Mouse (Mus musculus) myocyte (in vitro differentiated cells): Measurements from ENCODE around the gene Arl10. TPM values are rescaled to one million over a fixed set of nuclear protein-coding genes. Genes with fewer than 3 reads are reported as not detected.

Source experiments
- H3K27me3 ChIP-seq: one replicate; pipeline ENCODE4 v1.6.1; 2011; ENCODE audit not compliant: control insufficient read depth, insufficient read depth, insufficient read length
- H3K36me3 ChIP-seq: one replicate; pipeline ENCODE4 v1.6.1; 2011; ENCODE audit not compliant: control insufficient read depth, insufficient read depth
- H3K4me2 ChIP-seq: one replicate; pipeline ENCODE4 v1.6.1; 2011; ENCODE audit warnings: low read depth, control low read depth
- H3K4me3 ChIP-seq: one replicate; pipeline ENCODE4 v1.5.1; 2011; ENCODE audit warnings: mild to moderate bottlenecking, control low read depth, moderate library complexity
- H3K79me2 ChIP-seq: one replicate; pipeline ENCODE4 v1.6.1; 2011; ENCODE audit not compliant: control insufficient read depth, insufficient read depth
- H3ac ChIP-seq: one replicate; pipeline ENCODE4 v1.6.1; 2011; ENCODE audit not compliant: control insufficient read depth, insufficient read length
- CEBPB ChIP-seq: IDR thresholded peaks from 2 replicates; pipeline ENCODE4 v1.6.1; 2011; ENCODE audit warnings: mild to moderate bottlenecking, moderate library complexity; ENCODE audit not compliant: poor library complexity, insufficient read depth, severe bottlenecking
- E2F4 ChIP-seq: IDR thresholded peaks from one replicate; pipeline ENCODE4 v1.6.1; 2011; ENCODE audit warnings: mild to moderate bottlenecking, control low read depth, moderate library complexity; ENCODE audit not compliant: insufficient read depth
- MAX ChIP-seq: IDR thresholded peaks from one replicate; pipeline ENCODE4 v1.6.1; 2011; ENCODE audit warnings: low read depth, mild to moderate bottlenecking, control low read depth
- MYOD1 ChIP-seq, 3 experiments: IDR thresholded peaks; one replicate each; pipeline ENCODE4 v1.6.1; 2011; ENCODE audit warnings: control low read depth in 2 of 3, low read depth in 2 of 3, mild to moderate bottlenecking in 2 of 3, moderate library complexity in 1 of 3; ENCODE audit not compliant: insufficient read length in 2 of 3, control insufficient read depth in 1 of 3
- MYOG ChIP-seq, 3 experiments: IDR thresholded peaks; one replicate each; pipeline ENCODE4 v1.6.1; 2011; ENCODE audit warnings: control low read depth in 2 of 3, low read depth in 2 of 3, mild to moderate bottlenecking in 2 of 3; ENCODE audit not compliant: insufficient read length in 2 of 3, control insufficient read depth in 1 of 3, insufficient read depth in 1 of 3
- POLR2A ChIP-seq: IDR thresholded peaks from one replicate; pipeline ENCODE4 v1.6.1; 2011; ENCODE audit warnings: low read depth, mild to moderate bottlenecking, control low read depth, moderate library complexity; ENCODE audit not compliant: insufficient read length
- POLR2AphosphoS2 ChIP-seq: IDR thresholded peaks from one replicate; pipeline ENCODE4 v1.6.1; 2011; ENCODE audit warnings: low read depth, control low read depth; ENCODE audit not compliant: insufficient read length
- REST ChIP-seq: IDR thresholded peaks from one replicate; pipeline ENCODE4 v1.6.1; 2011; ENCODE audit warnings: mild to moderate bottlenecking, control low read depth, moderate library complexity; ENCODE audit not compliant: insufficient read depth, insufficient read length
- SRF ChIP-seq: IDR thresholded peaks from one replicate; pipeline ENCODE4 v1.6.1; 2011; ENCODE audit warnings: low read depth; ENCODE audit not compliant: control insufficient read depth, insufficient read length
- TCF12 ChIP-seq: IDR thresholded peaks from one replicate; pipeline ENCODE4 v1.6.1; 2011; ENCODE audit warnings: mild to moderate bottlenecking, control low read depth; ENCODE audit not compliant: poor library complexity, insufficient read depth, severe bottlenecking
- TCF3 ChIP-seq: IDR thresholded peaks from one replicate; pipeline ENCODE4 v1.6.1; 2011; ENCODE audit warnings: low read depth, control low read depth; ENCODE audit not compliant: insufficient read length
- USF1 ChIP-seq: IDR thresholded peaks from one replicate; pipeline ENCODE4 v1.6.1; 2011; ENCODE audit warnings: low read depth, mild to moderate bottlenecking, control low read depth, moderate library complexity
- polyA plus RNA-seq: library from polyadenylated mRNA; unstranded; fragments of >200 nt; fragmentation: generic; extraction: Trizol; gene quantifications from one replicate; pipeline ENCODE4 v1.2.1, GENCODE M21; 2012; ENCODE audit warnings: missing spikeins

The Arl10 gene
- polyA plus RNA-seq, 1 experiment, result 15.3 TPM

DNA sequence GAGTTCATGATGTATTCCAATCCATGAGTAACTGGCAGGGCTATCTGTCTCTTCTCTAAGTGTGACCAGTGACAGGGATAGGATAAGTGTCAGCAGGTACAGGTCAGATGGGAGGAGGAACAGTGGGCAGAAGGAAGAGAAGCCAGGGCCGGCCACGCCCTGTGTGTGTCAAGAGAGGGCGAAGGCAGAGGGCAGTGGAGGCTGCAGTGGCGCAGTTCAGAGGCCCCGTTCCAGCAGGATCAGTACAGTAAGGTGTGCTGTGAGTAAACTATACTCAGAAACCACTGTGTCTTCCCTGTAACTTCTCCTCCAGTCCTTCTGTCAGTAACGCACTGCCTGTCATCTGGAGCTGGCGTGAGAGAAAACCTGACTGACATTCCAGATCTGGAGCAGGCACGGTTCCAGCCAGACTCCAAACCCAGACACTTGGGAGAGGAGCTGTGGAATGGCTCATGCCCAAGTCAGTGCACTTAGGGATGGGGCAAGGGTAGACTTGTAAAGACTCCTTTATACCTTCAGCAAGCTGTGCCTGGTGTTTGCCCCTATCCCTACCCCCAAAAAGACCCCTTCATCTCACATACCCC lies 21.4 kb downstream of the Arl10 start:
- peaks cover 16% of the 10 kb centered on the region for H3K79me2 ChIP-seq
- H3ac ChIP-seq, result no peak overlapping the region
- H3K4me3 ChIP-seq, result no peak overlapping the region
- H3K4me2 ChIP-seq, result no peak overlapping the region
- peaks cover 4% of the 10 kb centered on the region for H3K36me3 ChIP-seq
- no peak for TF ChIP-seq CEBPB
- TF ChIP-seq USF1, result no peak
- no peak for TF ChIP-seq E2F4
- no peak for TF ChIP-seq MAX
- no peak for TF ChIP-seq REST
- TF ChIP-seq TCF12, result no peak
- no peak for TF ChIP-seq SRF
- no peak for TF ChIP-seq MYOD1 (IDR thresholded peaks at IDR 0.05; ENCODE audit: control insufficient read depth in 1 of 3, insufficient read length in 2 of 3, low read depth in 2 of 3)
- no peak for TF ChIP-seq POLR2AphosphoS2
- TF ChIP-seq MYOG (IDR thresholded peaks at IDR 0.05; ENCODE audit: control insufficient read depth in 1 of 3, insufficient read depth in 1 of 3, insufficient read length in 2 of 3, low read depth in 2 of 3), result no peak
- no peaks in the 10 kb centered on the region for H3K27me3 ChIP-seq

DNA sequence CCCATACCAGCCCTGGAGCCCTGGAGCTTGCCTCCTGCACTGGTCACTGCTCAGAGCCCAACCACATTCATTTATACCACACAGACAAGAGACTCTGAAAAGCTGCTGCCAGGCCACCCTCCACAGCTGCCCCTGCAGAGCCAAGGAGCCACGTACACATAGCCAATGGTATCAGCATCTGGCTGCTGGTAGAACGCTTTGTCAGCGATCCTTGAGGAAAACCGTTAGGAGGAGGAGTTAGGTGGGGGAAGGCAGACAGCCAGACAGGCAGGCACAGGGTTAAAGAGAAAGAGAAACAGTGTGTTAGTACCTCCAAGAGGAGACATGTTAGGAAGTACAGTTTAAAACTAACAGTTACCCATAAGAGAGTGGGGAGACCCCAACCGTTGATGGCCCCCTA lies 22.1 kb downstream of the Arl10 start:
- H3K36me3 ChIP-seq, result peaks cover 4% of the 10 kb centered on the region
- H3K4me3 ChIP-seq, result no peak overlapping the region
- H3K27me3 ChIP-seq, result no peaks in the 10 kb centered on the region
- no peak overlapping the region for H3ac ChIP-seq
- H3K79me2 ChIP-seq, result peaks cover 9% of the 10 kb centered on the region
- TF ChIP-seq MAX (no peak), MYOG (IDR thresholded peaks at IDR 0.05; ENCODE audit: control insufficient read depth in 1 of 3, insufficient read depth in 1 of 3, insufficient read length in 2 of 3, low read depth in 2 of 3) (no peak), E2F4 (no peak), TCF3 (no peak), POLR2A (no peak), REST (no peak), TCF12 (no peak), POLR2AphosphoS2 (no peak), SRF (no peak), CEBPB (no peak)
- no peak overlapping the region for H3K4me2 ChIP-seq

DNA sequence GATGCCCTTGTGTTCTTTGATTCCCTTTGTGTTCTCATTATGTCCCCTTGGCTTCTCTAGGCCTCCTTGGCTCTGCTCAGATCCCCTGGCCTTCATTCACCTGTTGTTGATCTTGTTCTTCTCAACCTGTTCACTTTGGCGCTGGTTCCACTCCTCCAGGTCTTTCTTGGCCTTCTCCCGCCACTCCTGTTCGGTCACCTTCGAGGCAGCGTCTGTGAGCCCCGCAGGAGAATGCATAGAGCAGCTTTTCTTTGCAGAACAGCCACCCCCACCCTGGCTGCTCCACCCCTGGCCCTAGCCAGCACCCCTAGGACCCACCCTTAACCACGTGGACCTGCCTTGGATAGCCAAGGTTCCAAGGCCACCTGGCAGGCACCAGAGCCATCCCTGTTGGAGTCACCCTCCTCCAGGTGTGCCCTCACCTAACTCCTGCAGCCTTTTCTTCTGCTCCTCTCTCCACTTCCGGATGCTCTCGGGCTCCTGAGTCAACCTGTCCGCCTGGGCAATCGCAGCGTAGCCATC lies 23.9 kb downstream of the Arl10 start:
- Histone ChIP-seq H3ac (no peak overlapping the region), H3K27me3 (no peaks in the 10 kb centered on the region), H3K79me2 (no peaks in the 10 kb centered on the region), H3K36me3 (peaks cover 4% of the 10 kb centered on the region), H3K4me3 (no peak overlapping the region), H3K4me2 (no peak overlapping the region)
- TF ChIP-seq MAX (no peak), E2F4 (no peak)

DNA sequence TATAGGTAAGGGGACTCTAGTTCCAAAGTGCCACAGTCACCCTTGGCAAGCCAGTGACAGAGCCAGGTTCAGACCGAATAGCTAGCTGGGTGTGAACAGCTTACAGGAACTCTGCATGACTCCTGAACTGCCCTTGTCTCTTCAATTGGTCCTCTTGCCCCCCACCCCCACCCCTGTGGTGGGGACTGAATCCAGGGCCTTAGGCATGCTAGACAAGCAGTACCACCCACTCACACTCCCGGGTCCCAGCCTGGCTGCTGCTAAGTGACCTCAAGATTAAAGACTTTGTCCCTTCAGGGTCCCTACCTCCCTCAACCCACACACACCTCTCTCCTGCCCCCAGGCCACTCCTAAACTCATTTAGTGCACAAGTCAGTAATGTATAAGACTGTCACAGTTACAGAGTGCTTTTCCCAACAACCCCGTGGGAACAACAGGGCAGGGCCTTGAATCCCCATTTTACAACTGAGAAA lies 27.9 kb downstream of the Arl10 start:
- TF ChIP-seq TCF3 (no peak), MYOD1 (IDR thresholded peaks at IDR 0.05; ENCODE audit: control insufficient read depth in 1 of 3, insufficient read length in 2 of 3, low read depth in 2 of 3) (no peak), MYOG (IDR thresholded peaks at IDR 0.05; ENCODE audit: control insufficient read depth in 1 of 3, insufficient read depth in 1 of 3, insufficient read length in 2 of 3, low read depth in 2 of 3) (no peak)
- no peak overlapping the region for H3K4me2 ChIP-seq
- H3K4me3 ChIP-seq, result no peak overlapping the region
- H3K27me3 ChIP-seq, result no peaks in the 10 kb centered on the region
- H3ac ChIP-seq, result no peak overlapping the region
- no peaks in the 10 kb centered on the region for H3K36me3 ChIP-seq
- H3K79me2 ChIP-seq, result no peaks in the 10 kb centered on the region

DNA sequence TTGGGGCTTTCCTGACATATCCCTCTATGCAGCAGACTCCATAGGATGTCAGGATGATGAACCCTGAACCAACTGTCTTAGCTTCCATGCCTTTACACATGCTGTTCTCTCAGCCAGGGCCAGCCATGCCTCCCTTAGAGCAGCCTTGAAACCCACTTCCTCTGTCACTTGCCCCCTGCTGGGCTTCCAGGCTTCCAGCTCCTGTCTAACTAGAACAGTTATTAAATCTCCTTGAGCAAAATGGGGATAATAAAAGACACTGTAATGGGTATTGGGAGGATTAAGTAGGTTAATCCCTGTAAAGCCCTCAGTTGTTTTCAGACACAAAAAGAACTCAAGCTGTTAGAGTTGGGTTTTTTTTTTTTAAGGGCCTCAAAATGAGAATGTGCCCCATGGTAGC lies 28.7 kb downstream of the Arl10 start:
- Histone ChIP-seq H3K4me2 (no peak overlapping the region), H3K36me3 (no peaks in the 10 kb centered on the region), H3ac (no peak overlapping the region), H3K4me3 (no peak overlapping the region), H3K79me2 (no peaks in the 10 kb centered on the region), H3K27me3 (no peaks in the 10 kb centered on the region)
- TF ChIP-seq CEBPB, result no peak
- TF ChIP-seq MAX, result no peak
- no peak for TF ChIP-seq E2F4
- no peak for TF ChIP-seq MYOG (IDR thresholded peaks at IDR 0.05; ENCODE audit: control insufficient read depth in 1 of 3, insufficient read depth in 1 of 3, insufficient read length in 2 of 3, low read depth in 2 of 3)
- TF ChIP-seq POLR2A, result no peak
- no peak for TF ChIP-seq REST
- TF ChIP-seq POLR2AphosphoS2, result no peak
- TF ChIP-seq TCF3, result no peak
- no peak for TF ChIP-seq MYOD1 (IDR thresholded peaks at IDR 0.05; ENCODE audit: control insufficient read depth in 1 of 3, insufficient read length in 2 of 3, low read depth in 2 of 3)
- no peak for TF ChIP-seq USF1
- TF ChIP-seq TCF12, result no peak
- TF ChIP-seq SRF, result no peak
